Mouse (Mus musculus) G1E (cell line): ENCODE results near the gene Abcc2. TPM values are rescaled to one million over a fixed set of nuclear protein-coding genes. Genes with fewer than 3 reads are reported as not detected.

Source experiments
- ATAC-seq: 2 replicates; pipeline ENCODE4 v1.8.0; 2016; ENCODE audit warnings: mild to moderate bottlenecking; ENCODE audit not compliant: insufficient number of reproducible peaks, poor library complexity, low FRiP score, severe bottlenecking; ENCODE audit errors: extremely low read depth
- DNase-seq: peaks from one replicate; pipeline ENCODE4 v3.0.0; 2012; ENCODE audit warnings: low spot score
- H3K27me3 ChIP-seq: 2 replicates; pipeline ENCODE4 v1.6.1; 2012; ENCODE audit warnings: mild to moderate bottlenecking, low read length, inconsistent platforms; ENCODE audit not compliant: insufficient read depth
- H3K36me3 ChIP-seq: replicated peaks from 2 replicates; pipeline ENCODE3; 2012; ENCODE audit warnings: mild to moderate bottlenecking, inconsistent platforms
- H3K4me1 ChIP-seq: 2 replicates; pipeline ENCODE4 v1.6.1; 2012; ENCODE audit warnings: low read depth, low read length, inconsistent platforms, mixed read lengths; ENCODE audit not compliant: insufficient read depth
- H3K4me3 ChIP-seq: 2 replicates; pipeline ENCODE4 v1.5.1; 2012; ENCODE audit warnings: low read depth, mild to moderate bottlenecking, inconsistent platforms, low read length, moderate library complexity, mixed read lengths
- H3K9me3 ChIP-seq: replicated peaks from 2 replicates; pipeline ENCODE4 v1.6.1; 2012; ENCODE audit warnings: inconsistent platforms
- CTCF ChIP-seq: IDR thresholded peaks from 2 replicates; pipeline ENCODE4 v1.5.1; 2012; ENCODE audit warnings: low read depth, low read length, inconsistent platforms, mixed read lengths
- GATA1 ChIP-seq: IDR thresholded peaks from 2 replicates; pipeline ENCODE4 v1.6.1; 2012; ENCODE audit warnings: borderline replicate concordance, low read length, inconsistent platforms, mixed read lengths
- GATA2 ChIP-seq: IDR thresholded peaks from 2 replicates; pipeline ENCODE4 v1.6.1; 2012; ENCODE audit warnings: low read depth, low read length, inconsistent platforms, borderline replicate concordance
- POLR2AphosphoS5 ChIP-seq: IDR thresholded peaks from 2 replicates; pipeline ENCODE4 v1.6.1; 2012; ENCODE audit warnings: low read depth, low read length, inconsistent platforms; ENCODE audit not compliant: insufficient replicate concordance
- TAL1 ChIP-seq: conservative IDR thresholded peaks from 2 replicates; pipeline ENCODE4 v1.6.1; 2012; ENCODE audit warnings: low read depth, low read length, inconsistent platforms, mixed read lengths
- polyA plus RNA-seq: library from polyadenylated mRNA; stranded (reverse); fragments of >175 nt; gene quantifications from 2 replicates; pipeline ENCODE4 v1.2.3, GENCODE M21; 2012
- total RNA-seq, 2 experiments: library from RNA; stranded (forward) in 1 of 2; stranded (reverse) in 1 of 2; fragments of 200-1000 nt in 1 of 2; fragments of >200 nt in 1 of 2; fragmentation: Nextera tagmentation in 1 of 2; gene quantifications; 2 replicates each; pipeline ENCODE4 v1.2.3; 2014 to 2017

Gene Abcc2
- total and polyA plus RNA-seq, 3 experiments = under 0.01 to 0.05 TPM; not detected in 1

DNA sequence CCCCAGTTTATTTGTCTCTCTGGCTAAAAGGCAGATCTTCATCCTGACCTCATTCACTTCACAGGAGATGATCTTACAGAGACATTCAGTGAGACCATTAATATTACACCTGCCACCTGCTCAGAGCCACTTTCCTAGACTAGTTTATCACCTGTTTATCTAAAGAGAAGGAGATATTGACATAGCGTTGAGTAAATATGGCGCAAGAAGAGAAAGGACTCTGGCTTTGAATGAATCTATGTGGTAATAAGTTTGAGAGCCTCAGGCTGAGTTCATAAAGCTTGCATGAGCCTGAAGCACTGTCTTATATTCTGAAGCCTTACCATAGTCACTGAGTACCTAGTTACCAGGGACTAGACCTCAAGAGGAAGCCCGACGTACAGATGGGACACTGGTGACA lies 29.4 kb downstream of the Abcc2 start:
- Histone ChIP-seq H3K4me3 (no peak overlapping the region), H3K36me3 (no peaks in the 10 kb centered on the region), H3K27me3 (no peaks in the 10 kb centered on the region), H3K9me3 (no peaks in the 10 kb centered on the region), H3K4me1 (no peaks in the 10 kb centered on the region)
- ATAC-seq = no peak
- no peak for DNase-seq
- TF ChIP-seq CTCF (no peak), TAL1 (no peak), POLR2AphosphoS5 (no peak), GATA1 (no peak), GATA2 (no peak)

DNA sequence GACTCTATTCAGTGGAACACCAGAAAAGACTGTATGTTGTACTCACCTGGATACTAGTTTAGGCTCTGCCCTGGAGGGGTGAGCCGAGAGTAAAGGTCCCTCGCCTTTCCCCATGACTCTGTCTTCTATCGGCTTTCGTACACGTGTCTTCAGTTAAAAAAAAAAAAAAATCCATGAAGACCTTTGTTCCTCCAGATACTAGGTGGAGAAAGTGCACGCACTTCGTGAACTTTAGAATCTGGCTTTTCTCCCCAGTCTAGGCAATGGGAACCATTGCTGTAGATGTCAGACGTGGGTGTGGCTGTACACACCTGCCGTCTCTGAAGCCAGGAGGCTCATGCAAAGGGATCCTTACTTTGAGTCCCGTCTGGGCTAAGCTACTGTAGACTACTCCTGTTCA lies 31.3 kb downstream of the Abcc2 start:
- Histone ChIP-seq H3K4me3 (no peak overlapping the region), H3K4me1 (no peaks in the 10 kb centered on the region), H3K36me3 (no peaks in the 10 kb centered on the region), H3K27me3 (no peaks in the 10 kb centered on the region), H3K9me3 (no peaks in the 10 kb centered on the region)
- DNase-seq = no peak
- ATAC-seq = no peak
- no peak for TF ChIP-seq TAL1
- TF ChIP-seq CTCF = no peak
- no peak for TF ChIP-seq POLR2AphosphoS5
- no peak for TF ChIP-seq GATA1
- no peak for TF ChIP-seq GATA2

DNA sequence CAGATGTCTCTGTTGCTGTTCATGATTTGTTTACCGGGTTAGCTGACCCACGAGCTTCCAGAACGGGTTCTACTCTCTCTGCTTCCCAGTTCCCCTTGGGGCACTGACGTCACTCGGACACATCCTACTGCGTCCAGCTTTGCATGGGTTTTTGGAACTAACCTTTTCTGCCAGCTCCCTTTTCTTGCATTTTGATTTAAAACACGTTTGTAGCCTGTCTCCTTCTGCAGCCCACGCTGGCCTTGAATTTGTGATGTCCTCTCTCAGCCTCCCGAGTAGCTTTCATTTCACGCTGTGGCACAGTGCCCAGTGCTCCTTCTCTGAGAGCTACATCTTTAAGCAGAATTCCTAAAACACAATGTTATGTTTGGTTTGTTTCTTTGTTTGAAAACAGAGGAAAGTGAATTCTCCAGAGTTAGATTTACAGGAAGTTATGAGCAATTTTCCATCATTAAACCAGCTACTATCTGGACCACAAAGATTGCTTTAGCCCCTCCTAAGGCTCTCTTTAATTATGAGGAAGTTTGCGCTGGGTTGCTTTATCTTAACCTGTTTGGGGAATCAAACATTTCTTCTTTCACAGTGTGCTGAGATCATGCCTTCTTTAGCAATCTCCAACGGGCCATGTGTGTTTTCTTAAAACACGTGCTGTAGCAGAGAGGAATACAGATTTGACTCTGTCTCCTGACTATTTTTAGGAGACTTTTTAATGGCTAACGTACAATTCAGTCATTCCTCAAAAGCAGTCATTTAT lies 33.8 kb downstream of the Abcc2 start:
- TF ChIP-seq TAL1 (no peak), GATA1 (no peak), GATA2 (no peak), CTCF (no peak), POLR2AphosphoS5 (no peak)
- ATAC-seq (no peak), DNase-seq (no peak)
- no peaks in the 10 kb centered on the region for H3K9me3 ChIP-seq
- no peaks in the 10 kb centered on the region for H3K36me3 ChIP-seq
- no peak overlapping the region for H3K4me3 ChIP-seq
- no peaks in the 10 kb centered on the region for H3K4me1 ChIP-seq
- no peaks in the 10 kb centered on the region for H3K27me3 ChIP-seq

DNA sequence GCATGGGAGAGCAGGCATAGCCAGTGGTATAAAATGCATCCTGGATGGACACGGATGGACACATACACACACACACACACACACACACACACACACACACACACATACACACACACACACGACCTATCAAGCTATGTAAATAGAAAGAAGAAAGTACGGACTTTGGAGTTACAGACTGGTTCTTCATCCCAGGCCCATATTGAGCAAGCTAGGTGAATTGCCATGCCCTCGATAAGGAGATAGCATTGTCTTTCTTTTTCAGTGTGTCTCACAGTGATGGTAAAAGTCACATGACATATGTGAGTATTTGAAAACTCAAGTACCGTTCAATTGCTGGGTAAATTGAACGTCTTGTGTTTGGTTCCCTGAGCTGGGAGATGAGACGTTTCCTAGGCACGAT lies 44.9 kb downstream of the Abcc2 start:
- no peaks in the 10 kb centered on the region for H3K36me3 ChIP-seq
- H3K9me3 ChIP-seq = no peaks in the 10 kb centered on the region
- no peak for TF ChIP-seq GATA2
- no peak for TF ChIP-seq TAL1
- no peak for TF ChIP-seq GATA1
- TF ChIP-seq CTCF = no peak
- no peak for TF ChIP-seq POLR2AphosphoS5
- H3K4me1 ChIP-seq = no peaks in the 10 kb centered on the region
- ATAC-seq (no peak), DNase-seq (no peak)
- H3K27me3 ChIP-seq = peaks cover 3% of the 10 kb centered on the region; the same call in 1 of the 2 replicates
- no peak overlapping the region for H3K4me3 ChIP-seq

DNA sequence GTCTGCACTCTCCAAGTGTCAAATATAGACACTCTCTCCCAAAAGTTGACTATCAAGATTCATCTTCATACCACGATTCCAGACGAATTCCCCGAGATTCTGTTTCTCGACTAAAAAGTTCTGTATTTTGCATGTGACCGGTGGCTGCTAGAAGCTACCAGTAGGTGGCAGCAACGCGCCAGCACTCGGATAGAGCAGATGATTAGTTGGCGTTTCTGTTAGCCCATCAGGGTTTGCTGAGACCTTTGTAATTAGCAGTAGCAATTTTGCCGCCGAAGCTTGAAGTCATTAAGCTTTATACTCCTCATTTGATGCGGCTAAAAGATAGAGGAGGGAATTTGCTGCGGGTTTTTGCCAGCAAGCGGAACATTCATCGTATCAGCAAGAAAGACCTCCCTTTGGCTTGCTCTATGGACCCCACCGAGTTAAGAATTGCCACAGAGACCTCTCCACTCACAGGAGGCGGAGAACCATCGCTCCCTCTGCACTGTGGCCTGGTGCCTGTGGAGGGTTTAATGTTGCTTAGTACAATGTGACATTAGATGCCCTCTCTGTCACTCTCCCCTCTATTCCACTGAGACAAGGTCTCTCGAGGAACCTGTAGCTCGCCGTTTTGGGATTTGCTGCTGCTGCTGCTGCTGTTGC lies 50.6 kb downstream of the Abcc2 start:
- TF ChIP-seq POLR2AphosphoS5 (no peak), CTCF (peak; percentile 71)
- Histone ChIP-seq H3K4me3 (no peak overlapping the region), H3K27me3 (peaks cover 6% of the 10 kb centered on the region), H3K4me1 (no peaks in the 10 kb centered on the region), H3K9me3 (no peaks in the 10 kb centered on the region), H3K36me3 (no peaks in the 10 kb centered on the region)
- peak; percentile 37 for DNase-seq
- ATAC-seq = no peak

DNA sequence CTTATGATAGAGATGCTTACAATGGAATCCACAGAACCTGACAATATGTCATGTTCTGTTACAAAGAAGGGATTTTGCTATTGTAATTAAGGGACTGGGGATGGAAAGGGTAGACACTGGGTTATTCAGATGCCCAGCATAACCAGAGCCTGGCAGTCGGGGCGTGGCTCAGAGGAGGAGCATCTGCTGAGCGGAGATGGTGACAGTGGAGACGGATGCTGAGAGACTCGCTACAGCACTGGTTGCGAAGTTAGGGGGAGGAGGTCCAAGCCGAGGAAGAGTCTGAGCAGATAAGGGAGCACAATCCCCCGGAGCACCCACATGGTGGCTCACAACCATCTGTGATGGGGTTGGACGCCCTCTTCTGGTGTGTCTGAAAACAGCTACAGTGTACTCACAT lies 61.2 kb downstream of the Abcc2 start:
- H3K36me3 ChIP-seq = no peaks in the 10 kb centered on the region
- H3K9me3 ChIP-seq = no peaks in the 10 kb centered on the region
- TF ChIP-seq POLR2AphosphoS5 (no peak), GATA1 (no peak), GATA2 (no peak), TAL1 (no peak), CTCF (no peak)
- ATAC-seq (no peak), DNase-seq (no peak)
- no peaks in the 10 kb centered on the region for H3K4me1 ChIP-seq
- H3K27me3 ChIP-seq = no peaks in the 10 kb centered on the region; the same call in 1 of the 2 replicates
- H3K4me3 ChIP-seq = no peak overlapping the region
